Mouse (Mus musculus): Measurements from ENCODE around the gene Gm43951. TPM values are rescaled to one million over a fixed set of nuclear protein-coding genes. Genes with fewer than 3 reads are reported as not detected.
"Not testable (repeated sequence)": the region's sequence is repeated elsewhere in the genome, so short reads cannot be mapped to it uniquely, and the experiment has no call there.

Gene Gm43951
- total RNA-seq, 2 experiments from 2014 or later = 0.20 to 0.25 TPM

DNA sequence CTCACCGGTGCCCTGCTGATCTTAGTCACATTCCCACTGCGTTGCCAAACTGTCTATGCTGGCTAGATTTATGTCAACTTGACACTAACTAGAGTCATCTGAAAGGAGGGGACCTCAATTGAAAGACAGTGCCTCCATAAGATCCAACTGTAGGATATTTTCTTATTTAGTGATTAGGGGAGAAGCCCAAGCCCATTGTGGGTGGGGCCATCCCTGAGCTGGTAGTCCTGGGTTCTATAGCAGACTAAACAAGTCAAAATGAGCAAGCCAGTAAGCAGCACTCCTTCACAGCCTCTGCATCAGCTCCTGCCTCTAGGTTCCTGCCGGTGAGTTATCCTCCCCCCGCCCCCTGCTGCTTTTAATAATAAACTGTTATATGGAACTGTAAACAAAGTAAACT is 25.5 kb downstream of the Gm43951 start:
- no peak overlapping the region for H3K27ac ChIP-seq
- no peak overlapping the region for H3K4me3 ChIP-seq
- intact Hi-C loops (cut with DNase I) = no loop called here
- DNase-seq = no peak
- TF ChIP-seq CTCF (IDR thresholded peaks at IDR 0.05) = no peak

DNA sequence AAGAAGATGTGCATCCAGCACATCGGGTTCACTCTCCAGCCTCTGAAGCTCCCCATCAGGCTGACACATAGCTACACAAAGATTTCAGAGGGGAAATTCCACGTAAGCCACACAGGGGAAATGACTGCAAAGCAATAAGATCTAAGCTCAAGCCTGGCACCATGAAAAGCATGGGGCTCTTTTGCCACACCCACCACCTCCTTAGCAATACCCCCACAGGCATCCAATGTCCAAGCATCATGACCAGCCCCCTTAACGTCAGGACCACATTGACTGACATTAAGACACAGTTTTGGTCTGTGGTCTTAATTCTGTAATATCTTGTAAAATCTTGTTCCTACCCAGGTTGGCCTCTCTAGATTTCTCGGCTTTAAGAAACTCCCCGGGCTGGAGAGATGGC is 26.1 kb downstream of the Gm43951 start:
- no peak overlapping the region for H3K4me3 ChIP-seq
- no peak for TF ChIP-seq CTCF (IDR thresholded peaks at IDR 0.05)
- no peak overlapping the region for H3K27ac ChIP-seq
- no peak for DNase-seq
- intact Hi-C loops (cut with DNase I) = no loop called here

DNA sequence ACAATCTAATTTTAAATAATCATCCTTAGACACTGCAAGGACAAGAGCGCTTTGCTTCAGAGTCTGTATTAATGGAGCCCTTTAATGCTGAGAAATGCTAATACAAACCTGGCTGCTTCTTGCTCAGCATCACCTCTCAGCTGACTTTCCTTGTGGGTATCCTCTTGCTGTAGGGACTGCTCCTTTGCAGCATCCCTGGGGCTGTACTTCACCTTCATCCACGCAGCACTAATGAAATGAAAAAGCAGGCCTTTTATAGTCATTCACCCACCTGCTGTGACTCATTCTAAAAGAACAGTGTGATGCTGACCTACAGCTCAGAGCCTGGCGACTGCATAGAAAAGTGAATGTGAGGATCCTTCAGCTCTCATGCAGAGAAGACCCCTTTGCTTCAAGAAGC is 30.1 kb downstream of the Gm43951 start:
- H3K27ac ChIP-seq = no peak overlapping the region
- no peak for TF ChIP-seq CTCF (IDR thresholded peaks at IDR 0.05)
- intact Hi-C loops (cut with DNase I) = no loop called here
- no peak for DNase-seq
- H3K4me3 ChIP-seq = no peak overlapping the region

DNA sequence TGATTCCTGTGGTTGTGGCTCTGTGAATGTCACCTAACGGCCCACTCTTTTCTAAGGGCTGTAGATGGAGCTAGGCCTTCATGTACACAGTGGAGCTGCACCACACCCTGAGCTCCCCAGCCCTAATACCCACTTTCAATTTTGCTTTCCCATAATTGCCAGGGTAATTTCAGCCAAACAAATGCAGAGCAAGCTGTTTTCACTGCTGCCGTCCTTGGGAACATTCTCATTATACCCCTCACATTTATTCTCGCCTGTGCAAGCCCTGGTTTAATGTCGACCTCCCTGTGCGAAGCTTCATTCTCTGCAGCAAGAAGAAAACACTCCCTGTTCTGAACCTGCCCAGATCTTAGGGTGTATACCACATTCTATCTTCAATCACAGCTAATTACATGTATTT is 30.7 kb downstream of the Gm43951 start:
- no peak for TF ChIP-seq CTCF (IDR thresholded peaks at IDR 0.05)
- no peak overlapping the region for H3K27ac ChIP-seq
- intact Hi-C loops (cut with DNase I) = no loop called here
- no peak for DNase-seq
- H3K4me3 ChIP-seq = no peak overlapping the region

DNA sequence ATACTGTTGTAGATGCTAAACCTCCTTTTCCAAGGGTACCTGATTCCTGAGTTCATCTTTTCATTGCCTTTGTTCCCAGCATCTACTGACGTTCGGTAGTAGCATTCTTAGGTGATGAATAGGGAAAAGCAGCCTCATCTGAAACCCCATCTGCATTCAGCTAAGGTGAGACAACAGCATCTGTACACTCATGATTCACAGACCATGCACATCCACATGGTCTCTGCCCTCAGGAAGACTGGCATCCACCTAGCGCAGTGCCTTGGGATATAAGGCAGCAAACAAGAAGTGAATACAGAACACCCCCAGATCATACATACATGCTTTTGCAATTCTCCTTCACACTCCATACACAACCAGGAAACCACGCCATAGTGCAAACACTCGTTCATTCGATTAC is 31.9 kb downstream of the Gm43951 start:
- Histone ChIP-seq H3K27ac (no peak overlapping the region), H3K4me3 (no peak overlapping the region)
- TF ChIP-seq CTCF (IDR thresholded peaks at IDR 0.05) = no peak
- no peak for DNase-seq
- intact Hi-C loops (cut with DNase I) = no loop called here

DNA sequence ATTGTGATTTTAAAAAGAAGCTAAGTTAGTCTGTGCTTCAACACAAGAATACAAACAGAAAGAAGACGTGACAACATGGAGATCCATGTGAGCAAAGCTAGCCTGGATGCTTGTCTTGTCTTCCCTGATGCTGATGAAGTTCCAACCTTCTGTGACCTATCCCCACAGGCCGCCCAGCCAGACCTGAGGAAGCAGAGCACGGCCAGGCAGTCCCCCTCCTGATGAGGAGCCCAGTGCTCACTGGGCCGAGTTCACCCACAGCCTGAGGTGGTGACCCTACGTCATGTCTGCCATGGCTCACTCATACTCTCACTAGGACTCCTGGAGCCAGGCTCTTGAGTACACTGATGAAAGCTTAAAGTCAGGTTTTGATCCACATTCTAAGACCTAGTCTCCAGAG is 33.1 kb downstream of the Gm43951 start:
- TF ChIP-seq CTCF (IDR thresholded peaks at IDR 0.05) = no peak
- H3K4me3 ChIP-seq = no peak overlapping the region
- DNase-seq = no peak
- H3K27ac ChIP-seq = no peak overlapping the region
- intact Hi-C loops (cut with DNase I) = no loop called here

DNA sequence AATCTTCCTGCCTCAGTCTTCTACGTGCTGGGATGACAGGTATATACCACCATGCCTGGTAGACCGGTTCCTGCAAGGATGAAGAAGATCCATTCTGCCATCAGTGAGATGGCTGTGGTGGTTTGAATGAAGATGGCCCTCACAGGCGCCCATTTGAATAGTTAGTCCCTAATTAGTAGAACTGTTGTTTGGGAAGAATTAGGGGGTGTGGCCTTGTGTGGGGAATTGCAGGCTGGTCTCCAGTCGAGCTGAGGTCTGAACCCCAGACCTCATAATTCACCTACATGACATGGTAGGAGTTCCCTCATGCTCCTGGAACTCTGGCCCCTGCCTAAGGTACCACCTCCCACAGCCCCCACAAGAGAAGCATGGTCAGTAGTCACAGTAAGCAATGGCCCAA is 34.7 kb downstream of the Gm43951 start:
- H3K27ac ChIP-seq; DNase-seq; intact Hi-C loops (cut with DNase I); H3K4me3 ChIP-seq: not testable (repeated sequence)

DNA sequence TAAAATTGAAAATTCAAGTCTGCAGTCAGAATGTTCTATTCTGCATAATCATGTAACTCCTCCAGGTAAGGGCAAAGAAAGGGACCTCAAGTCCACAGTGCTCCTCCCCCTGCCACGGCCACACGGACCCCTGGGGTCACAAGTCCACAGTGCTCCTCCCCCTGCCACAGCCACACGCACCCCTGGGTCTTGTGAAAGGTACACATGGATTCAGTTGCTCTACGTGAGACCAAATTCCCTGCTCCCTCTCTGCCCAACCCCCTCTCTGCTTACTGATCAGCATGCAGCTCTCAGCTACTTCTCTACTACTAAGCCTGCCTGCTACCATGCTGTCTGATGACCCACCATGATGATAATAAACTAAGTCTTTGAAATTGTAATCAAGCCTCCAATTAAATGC is 36.8 kb downstream of the Gm43951 start:
- Histone ChIP-seq H3K4me3 (no peak overlapping the region), H3K27ac (no peak overlapping the region)
- intact Hi-C loops (cut with DNase I) = no loop called here
- no peak for TF ChIP-seq CTCF (IDR thresholded peaks at IDR 0.05)
- no peak for DNase-seq

DNA sequence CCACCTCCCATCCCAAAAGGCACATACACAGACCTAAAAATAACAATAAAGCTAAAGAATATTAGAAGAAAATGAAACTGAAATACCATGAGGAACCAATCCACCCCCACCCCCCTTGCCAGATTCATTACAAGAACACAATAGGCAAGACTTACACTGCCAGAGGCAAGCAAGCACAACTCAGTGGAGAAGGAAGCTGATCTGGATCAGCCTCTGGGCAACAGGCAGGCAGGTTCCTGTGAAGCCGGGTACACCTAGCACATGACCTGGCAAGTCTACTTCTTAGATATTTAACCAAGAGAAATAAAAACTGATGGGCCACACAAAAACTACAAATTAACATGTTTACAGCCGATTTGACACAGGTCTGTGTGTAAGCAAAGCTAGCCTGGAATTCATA is 43.4 kb downstream of the Gm43951 start:
- no peak for DNase-seq
- no peak overlapping the region for H3K27ac ChIP-seq
- intact Hi-C loops (cut with DNase I) = no loop called here
- H3K4me3 ChIP-seq = no peak overlapping the region
- TF ChIP-seq CTCF (IDR thresholded peaks at IDR 0.05) = no peak

DNA sequence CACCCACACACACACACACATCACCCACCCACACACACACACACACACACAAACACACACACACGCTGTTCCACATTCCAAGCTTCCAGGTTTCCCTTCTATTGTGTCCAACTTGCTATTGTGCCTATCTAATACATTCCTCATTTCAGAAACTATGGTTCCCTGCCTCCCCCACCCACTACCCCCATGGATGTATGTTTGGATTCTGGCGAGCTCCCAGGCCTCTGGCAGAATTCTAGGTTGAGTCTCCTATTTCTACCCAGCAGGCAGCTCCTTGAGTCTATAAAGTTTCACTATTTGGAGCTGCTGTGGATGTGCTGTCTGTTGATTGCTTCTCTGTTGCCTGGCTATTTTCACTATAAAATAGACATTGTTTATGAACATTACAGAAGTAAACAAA is 50.0 kb downstream of the Gm43951 start:
- H3K27ac ChIP-seq = no peak overlapping the region
- no peak for DNase-seq
- no peak overlapping the region for H3K4me3 ChIP-seq
- intact Hi-C loops (cut with DNase I) = no loop called here
- no peak for TF ChIP-seq CTCF (IDR thresholded peaks at IDR 0.05)

DNA sequence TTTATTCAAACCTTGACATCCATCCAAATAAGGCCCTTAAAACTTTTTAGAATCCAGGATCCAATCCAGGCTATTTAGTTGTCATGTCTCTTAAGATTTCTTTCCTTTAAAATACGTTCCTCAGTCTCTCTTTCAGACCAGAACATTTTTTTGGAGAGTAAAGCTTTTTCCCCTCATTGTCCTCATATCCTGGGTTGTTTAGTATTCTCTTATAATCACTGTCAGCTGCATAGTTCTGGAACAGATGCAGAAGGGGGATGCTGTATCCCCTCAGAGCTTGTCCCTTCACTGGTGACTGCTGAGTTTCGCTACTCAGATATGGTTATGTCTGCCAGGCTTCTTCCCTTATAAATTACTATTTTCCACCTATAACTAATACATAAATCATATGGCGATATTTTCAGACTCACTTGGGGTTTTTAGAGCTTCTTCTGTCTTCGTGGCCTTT is 50.6 kb downstream of the Gm43951 start:
- Histone ChIP-seq H3K4me3 (no peak overlapping the region), H3K27ac (no peak overlapping the region)
- intact Hi-C loops (cut with DNase I) = no loop called here
- no peak for DNase-seq
- TF ChIP-seq CTCF (IDR thresholded peaks at IDR 0.05) = no peak

DNA sequence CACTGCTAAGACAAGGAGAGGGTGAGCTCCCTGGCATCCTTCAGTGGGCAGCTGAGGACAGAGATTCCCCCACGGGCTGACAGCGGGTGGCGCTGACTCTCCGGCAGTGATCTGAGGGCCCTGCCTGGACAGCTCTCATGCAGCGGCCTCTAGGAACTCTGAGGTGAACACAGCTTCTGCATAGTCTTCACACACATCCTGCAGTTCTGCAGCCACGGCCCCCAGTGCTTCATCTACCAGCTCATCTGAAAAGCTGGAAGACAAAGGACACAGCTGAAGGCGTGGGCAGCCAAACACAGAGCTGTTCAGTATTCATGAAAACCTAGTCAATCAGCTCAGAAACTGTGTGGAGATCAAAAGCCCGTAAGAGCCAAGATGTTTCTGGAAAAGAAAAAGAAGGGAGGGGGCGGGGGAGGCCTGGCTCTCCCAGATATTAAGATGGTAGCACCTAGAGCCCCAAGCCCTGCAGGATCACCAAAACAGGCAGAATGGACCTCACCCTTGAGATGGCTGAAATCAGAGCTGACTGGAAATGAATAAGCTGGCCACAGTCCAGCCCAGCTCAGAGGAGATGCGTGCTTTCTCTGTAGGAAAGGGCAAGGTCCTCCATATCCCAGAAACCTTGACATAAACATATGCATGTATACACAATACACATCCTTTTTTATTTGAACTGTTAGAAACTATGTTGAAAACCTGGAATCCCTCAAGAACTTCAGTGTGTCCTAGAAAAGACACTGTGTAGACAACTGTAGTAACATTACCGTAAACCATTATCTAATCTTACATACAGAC is 51.3 kb downstream of the Gm43951 start:
- intact Hi-C loops (cut with DNase I) = no loop called here
- no peak for DNase-seq
- TF ChIP-seq CTCF (IDR thresholded peaks at IDR 0.05) = no peak
- Histone ChIP-seq H3K27ac (no peak overlapping the region), H3K4me3 (no peak overlapping the region)

Other genes starting within 250 kb of the Gm43951 start
- not detected for gene Aipl1, start 169.3 kb downstream of the Gm43951 start, total RNA-seq (2021)
- not detected for gene Pimreg, start 164.8 kb downstream of the Gm43951 start, total RNA-seq (2021)
- gene Pitpnm3, start 71.1 kb downstream of the Gm43951 start, total RNA-seq (2021) = 1 to 10 TPM; 1.7 to 2.2 TPM
- gene 4933427D14Rik, start 619 bp upstream of the Gm43951 start, total RNA-seq (2021) = 1 to 10 TPM; 2.0 to 2.6 TPM
- 10 to 100 TPM; 29.2 to 30.4 TPM for gene Txndc17, start 707 bp upstream of the Gm43951 start, total RNA-seq (2021)
- gene Med31, start 8.8 kb upstream of the Gm43951 start, total RNA-seq (2021) = 1 to 10 TPM; 7.2 to 8.2 TPM
- gene Slc13a5, start 60.4 kb upstream of the Gm43951 start, total RNA-seq (2021) = not detected
- 1 to 10 TPM; 3.4 to 3.7 TPM for gene Xaf1, start 94.8 kb upstream of the Gm43951 start, total RNA-seq (2021)
- not detected for gene Fbxo39, start 107.6 kb upstream of the Gm43951 start, total RNA-seq (2021)
- gene Tekt1, start 155.6 kb upstream of the Gm43951 start, total RNA-seq (2021) = 1 to 10 TPM in 1 of 2 experiments, under 1 TPM in 1; 0.33 to 2.6 TPM
- gene Smtnl2, start 204.9 kb upstream of the Gm43951 start, total RNA-seq (2021) = 100 to 1,000 TPM; 238 to 342 TPM
- gene Ggt6, start 228.7 kb upstream of the Gm43951 start, total RNA-seq (2021) = 1 to 10 TPM in 1 of 2 experiments, under 1 TPM in 1; 0.67 to 5.5 TPM
- 10 to 100 TPM; 60.2 to 60.9 TPM for gene Mybbp1a, start 234.5 kb upstream of the Gm43951 start, total RNA-seq (2021)